Mouse (Mus musculus) stomach, postnatal 0 days (tissue): Measurements from ENCODE around the gene Cdcp1.

Experiments used
- CTCF ChIP-seq: IDR thresholded peaks from 2 replicates; pipeline ENCODE4 v1.5.1; 2016; ENCODE audit warnings: antibody characterized with exemption, low read depth, mild to moderate bottlenecking, moderate library complexity
- EP300 ChIP-seq: optimal IDR thresholded peaks from 2 replicates; pipeline ENCODE3; 2016; ENCODE audit warnings: antibody characterized with exemption

DNA sequence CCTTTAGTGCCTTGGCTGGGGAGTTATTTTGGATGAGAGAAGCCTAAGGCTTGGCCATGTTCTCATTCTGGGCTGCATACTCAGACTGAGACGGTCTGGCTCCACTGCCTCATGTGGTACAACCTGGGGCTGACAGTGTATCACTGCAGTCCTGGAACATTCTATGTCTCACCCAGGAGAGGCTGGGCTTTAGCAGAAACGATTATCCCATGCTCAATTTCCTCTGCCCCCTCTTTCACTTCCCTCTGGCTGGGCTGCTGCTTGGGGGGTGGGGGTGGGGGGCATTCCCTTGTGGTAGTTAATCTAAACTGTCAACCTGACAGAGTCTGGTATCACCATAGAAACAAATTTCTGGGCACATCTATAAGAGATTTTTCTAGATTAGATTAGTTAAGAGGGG is 30.3 kb downstream of the Cdcp1 start:
- no peak for TF ChIP-seq CTCF
- no peak for TF ChIP-seq EP300
